Mouse (Mus musculus): Measurements from ENCODE around the gene Ggct.

DNA sequence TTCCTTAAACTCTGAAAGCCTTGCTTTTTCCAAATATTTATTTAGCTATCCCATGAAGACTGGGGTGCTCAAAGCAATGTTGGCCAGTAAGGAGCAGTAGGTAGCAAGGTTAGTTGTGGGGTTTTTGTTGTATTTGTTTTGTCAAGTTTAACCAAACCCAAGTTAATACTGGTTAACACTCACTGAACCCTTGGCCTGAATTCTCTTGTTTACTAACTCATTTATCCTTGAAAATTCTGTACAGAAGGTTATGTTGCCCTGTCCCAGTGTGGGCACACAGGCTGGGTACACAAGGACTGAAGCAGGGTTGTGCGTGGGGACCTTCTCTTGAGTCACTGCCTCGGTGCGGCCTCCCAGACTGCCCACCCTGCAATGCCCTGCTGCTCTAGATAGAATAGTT is 3.6 kb upstream of the Ggct start:
- TF ChIP-seq CTCF (IDR thresholded peaks at IDR 0.05; ENCODE audit: borderline replicate concordance, insufficient read depth, low read depth, low read length) (no peak), POLR2A (IDR thresholded peaks at IDR 0.05; ENCODE audit: borderline replicate concordance, insufficient read depth, low read length) (no peak)
